Mouse (Mus musculus) layer of hippocampus, postnatal 36 days (tissue): Measurements from ENCODE around the gene Ncoa5. TPM values are rescaled to one million over a fixed set of nuclear protein-coding genes. Genes with fewer than 3 reads are reported as not detected.

Experiments used
- DNase-seq, 2 experiments: peaks; one replicate each; pipeline ENCODE4 v3.0.0; 2022
- total RNA-seq, 2 experiments: library from RNA; stranded (reverse); gene quantifications; 2 replicates each; pipeline ENCODE4 v1.2.3; 2021

Ncoa5 gene
- total RNA-seq, 2 experiments from 2014 or later = 56.8 to 66.3 TPM

- DNase-seq = no peak
These were observed 40.5 kb downstream of the Ncoa5 start for GRCm38 (mm10) chr2:164994156-164994555.

- no peak for DNase-seq
These were observed 42.9 kb downstream of the Ncoa5 start for GRCm38 (mm10) chr2:164991808-164992207.

DNA sequence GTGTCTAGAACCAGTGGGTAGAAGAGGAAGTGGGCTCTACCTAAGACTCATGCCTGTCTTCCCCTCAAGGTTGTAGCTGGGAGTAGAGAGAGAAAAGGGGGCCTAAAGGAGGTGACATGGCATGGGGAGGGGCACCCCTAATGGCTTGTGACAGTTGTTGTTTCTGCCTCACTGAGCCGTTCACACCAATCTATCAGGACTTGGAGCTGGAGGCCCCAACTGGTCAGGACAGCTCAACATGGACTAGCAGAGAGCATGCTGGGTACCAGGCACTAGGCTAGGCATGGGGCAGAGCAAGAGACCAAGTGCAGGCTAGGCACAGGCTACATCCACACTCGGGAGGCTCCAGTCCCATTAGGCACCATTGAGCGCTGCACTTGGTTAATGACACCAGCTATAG, 43.6 kb downstream of the Ncoa5 start:
- no peak for DNase-seq

GRCm38 (mm10) chr2:164988777-164989176, 45.9 kb downstream of the Ncoa5 start:
- no peak for DNase-seq

- no peak for DNase-seq
These were observed 48.2 kb downstream of the Ncoa5 start for GRCm38 (mm10) chr2:164986371-164987027.

- DNase-seq = no peak
These were observed 48.7 kb downstream of the Ncoa5 start for GRCm38 (mm10) chr2:164985962-164986361.

GRCm38 (mm10) chr2:164979749-164980148, 54.9 kb downstream of the Ncoa5 start:
- no peak for DNase-seq

DNA sequence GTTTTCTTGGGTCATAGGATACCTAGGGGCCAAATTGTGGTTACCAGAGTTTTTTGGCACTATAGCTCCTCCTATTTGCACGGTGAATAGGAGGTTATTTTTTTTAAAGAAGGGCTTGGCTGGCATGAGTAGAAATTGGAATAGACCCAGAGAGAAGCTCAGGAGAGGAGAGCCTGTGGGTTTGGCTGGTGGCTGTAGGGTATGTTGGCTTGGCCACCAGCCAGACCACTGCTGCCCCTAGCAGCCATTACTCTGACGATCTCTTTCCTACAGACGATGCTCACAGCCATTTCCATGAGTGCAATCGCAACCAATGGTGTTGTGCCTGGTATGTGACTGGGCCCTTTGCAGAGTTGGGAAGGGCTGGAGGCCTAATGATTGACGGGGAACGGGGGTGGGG, 59.1 kb downstream of the Ncoa5 start:
- no peak for DNase-seq

- no peak for DNase-seq
These were observed 62.0 kb downstream of the Ncoa5 start for GRCm38 (mm10) chr2:164972646-164973045.

- peak; percentile 72 to 77 for DNase-seq
These were observed 64.0 kb downstream of the Ncoa5 start for GRCm38 (mm10) chr2:164970631-164971196.

DNA sequence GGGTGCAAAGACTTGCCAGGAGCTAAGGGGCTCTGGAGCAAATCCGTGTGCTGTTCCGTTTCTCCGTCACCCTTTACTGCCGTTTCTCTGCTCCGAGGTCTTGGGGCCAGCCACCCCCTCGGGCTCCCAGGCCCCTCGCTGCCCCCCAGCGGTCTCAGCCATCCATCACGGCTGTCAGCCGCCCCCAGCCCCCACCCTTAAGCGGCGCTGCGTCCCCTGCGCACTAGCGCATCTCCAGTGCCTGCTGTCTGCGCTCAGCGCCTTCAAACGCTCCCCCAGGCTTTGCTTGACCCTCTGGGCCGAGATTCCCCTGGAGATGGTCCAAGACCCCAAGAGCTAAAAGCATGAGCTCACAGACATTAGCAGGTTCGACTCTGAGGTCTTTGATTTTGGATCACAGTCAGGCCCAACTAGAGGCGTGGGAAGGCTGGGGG, 65.3 kb downstream of the Ncoa5 start:
- peak; percentile 55 to 58 for DNase-seq

GRCm38 (mm10) chr2:164968451-164968851, 66.2 kb downstream of the Ncoa5 start:
- peak; percentile 50 to 61 for DNase-seq

- peak; percentile 73 to 74 for DNase-seq
These were observed 66.8 kb downstream of the Ncoa5 start for GRCm38 (mm10) chr2:164967761-164968440.

DNA sequence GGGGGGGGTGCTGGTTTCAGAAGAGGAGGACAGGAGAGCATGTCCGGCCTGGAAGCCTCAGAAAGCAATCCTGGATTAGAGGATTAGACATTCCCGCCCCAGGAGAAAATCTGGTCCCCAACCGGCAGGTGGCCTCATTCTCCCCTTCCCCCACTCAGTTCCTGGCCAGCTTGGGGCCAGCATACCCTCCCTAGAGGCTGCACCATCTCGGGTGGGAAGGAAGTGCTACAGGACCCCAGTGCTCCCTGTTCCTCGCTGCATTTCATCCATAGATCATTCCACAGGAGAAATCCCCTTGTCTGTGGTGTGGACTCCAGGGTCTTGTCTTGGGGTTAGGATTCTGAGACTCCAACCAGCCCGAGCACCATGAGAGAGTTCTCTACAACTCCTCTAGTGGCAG, 67.5 kb downstream of the Ncoa5 start:
- peak in 1 of 2 experiments; percentile 27 for DNase-seq

DNA sequence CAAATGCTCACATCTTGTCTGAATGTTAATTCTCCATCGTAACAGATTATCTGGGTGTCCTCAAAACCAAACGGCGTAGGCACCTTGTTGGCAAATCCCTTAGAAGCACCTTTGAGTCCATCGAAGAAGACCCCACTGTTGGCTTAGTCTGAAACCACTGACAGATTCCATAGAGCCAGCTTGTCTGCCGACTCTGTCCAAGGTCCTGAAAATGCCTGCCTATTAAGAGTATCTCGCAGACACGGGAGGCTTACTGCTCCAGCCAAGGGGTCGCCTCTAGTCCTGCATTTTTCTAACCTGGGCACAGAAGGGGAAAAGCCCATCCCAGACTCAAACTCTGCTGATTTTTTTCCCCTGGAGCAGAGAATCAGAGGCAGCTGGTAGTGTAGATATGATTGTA, 68.3 kb downstream of the Ncoa5 start:
- DNase-seq = no peak

GRCm38 (mm10) chr2:164964981-164965380, 69.7 kb downstream of the Ncoa5 start:
- no peak for DNase-seq

GRCm38 (mm10) chr2:164964242-164964894, 70.3 kb downstream of the Ncoa5 start:
- peak; percentile 69 to 73 for DNase-seq

GRCm38 (mm10) chr2:164962183-164962580, 72.5 kb downstream of the Ncoa5 start:
- no peak for DNase-seq

GRCm38 (mm10) chr2:164961506-164962182, 73.0 kb downstream of the Ncoa5 start:
- peak; percentile 63 to 75 for DNase-seq

GRCm38 (mm10) chr2:164960716-164961441, 73.8 kb downstream of the Ncoa5 start, which contains the start of gene Slc12a5:
Gene Slc12a5 (plus strand): TSS chr2:164960802.
- peak; percentile 51 to 59 for DNase-seq

DNA sequence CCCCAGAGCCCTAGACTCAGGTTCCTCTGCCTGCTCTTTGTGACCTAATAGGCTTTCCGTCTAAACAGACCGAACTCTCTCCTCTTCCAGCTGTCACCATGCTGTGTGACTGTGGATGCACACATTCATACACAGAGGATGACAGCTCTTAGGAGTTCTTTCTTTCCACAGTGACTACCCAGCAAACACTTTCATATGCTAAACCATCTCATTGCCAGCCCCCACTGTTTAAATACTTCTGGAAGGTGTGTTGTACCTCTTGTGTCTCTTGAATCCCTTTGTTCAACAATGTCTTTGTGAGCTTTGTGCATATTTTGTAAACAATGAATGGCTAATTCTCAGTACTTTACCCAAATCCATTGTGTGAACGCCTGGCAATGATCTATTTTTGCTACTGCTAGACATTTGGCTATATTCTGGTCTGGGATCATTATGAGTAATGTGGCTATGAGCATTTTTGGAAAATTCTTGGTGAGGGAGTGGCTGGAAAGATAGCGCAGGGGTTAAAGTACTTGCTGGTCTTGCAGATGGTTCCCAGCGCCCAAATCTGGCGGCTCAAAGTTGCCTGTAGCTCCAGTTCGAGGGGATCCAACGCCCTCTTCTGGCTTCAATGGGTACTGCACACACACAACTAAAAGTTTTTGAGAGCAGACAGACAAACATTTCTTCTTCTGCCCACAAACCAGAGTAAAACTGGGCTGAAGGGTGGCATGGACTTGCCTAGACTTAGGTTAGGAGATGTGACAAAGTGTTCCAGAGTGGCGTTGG, 76.9 kb downstream of the Ncoa5 start:
- no peak for DNase-seq
